Mouse (Mus musculus): ENCODE measurements around the gene Mup18.
"Not testable (repeated sequence)": the region's sequence is repeated elsewhere in the genome, so short reads cannot be mapped to it uniquely, and the experiment has no call there.

- not testable (repeated sequence) for TF ChIP-seq POLR2A, CTCF (IDR thresholded peaks at IDR 0.05; ENCODE audit: extremely low read depth, insufficient read depth, low read length)
These were observed at the start of gene Mup18 for GRCm38 (mm10) chr4:61674036-61674435.
